Mouse (Mus musculus): ENCODE measurements around the gene Klk9.

DNA sequence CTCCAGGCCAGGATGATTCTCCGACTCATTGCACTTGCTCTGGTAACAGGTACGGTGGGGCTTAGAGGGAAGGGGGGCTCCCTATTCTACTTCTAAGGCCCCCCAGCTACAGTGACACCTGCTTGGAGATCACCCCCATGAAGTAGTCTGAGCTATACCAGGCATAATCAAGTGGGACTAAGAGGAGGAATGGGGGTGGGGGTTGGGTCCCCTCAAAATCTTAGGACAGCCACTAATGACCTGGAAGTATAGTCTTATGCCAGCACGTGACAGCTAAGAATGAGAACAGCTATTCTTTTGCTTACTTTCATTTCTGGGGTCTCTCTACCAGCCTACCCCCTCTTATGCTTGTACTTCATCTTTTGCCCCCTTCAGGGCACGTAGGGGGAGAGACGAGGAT, 15.2 kb upstream of the Klk9 start:
- TF ChIP-seq POLR2A (IDR thresholded peaks at IDR 0.05; ENCODE audit: low read depth, low read length) (no peak), CTCF (IDR thresholded peaks at IDR 0.05; ENCODE audit: borderline replicate concordance, insufficient read depth, low read length) (no peak)
